Mouse (Mus musculus): ENCODE data around the gene Ank3. TPM values are rescaled to one million over a fixed set of nuclear protein-coding genes. Genes with fewer than 3 reads are reported as not detected.

Ank3 gene
- total and polyA plus RNA-seq, 2 experiments from 2014 or later, result 60.1 to 239 TPM

GRCm38 (mm10) chr10:69510392-69510791 lies 111.8 kb downstream of the Ank3 start:
- Histone ChIP-seq H3K27ac (no peak overlapping the region), H3K36me3 (ENCODE audit: insufficient read depth, low read length) (no peaks in the 10 kb centered on the region), H3K4me2 (ENCODE audit: low read depth, low read length) (no peak overlapping the region), H3K4me1 (ENCODE audit: insufficient read depth, low read length) (no peaks in the 10 kb centered on the region), H3K4me3 (ENCODE audit: low read length) (no peak overlapping the region), H3K27me3 (ENCODE audit: insufficient read depth, low read length) (no peaks in the 10 kb centered on the region), H3K9me3 (ENCODE audit: low read length) (no peaks in the 10 kb centered on the region), H3K9ac (replicated peaks; ENCODE audit: low read length) (no peak overlapping the region)
- no peak for TF ChIP-seq CTCF (IDR thresholded peaks at IDR 0.05; ENCODE audit: low read depth)
- DNase-seq (ENCODE audit: low spot score) (no peak), ATAC-seq (no peak)
- 79% methylated on average over 8 of the region's 8 CpGs for WGBS

- TF ChIP-seq CTCF (IDR thresholded peaks at IDR 0.05; ENCODE audit: low read depth), result no peak; the same call in 1 of the 2 replicates
- H3K27ac ChIP-seq, result no peak overlapping the region
- ATAC-seq (no peak), DNase-seq (ENCODE audit: low spot score) (no peak)
- H3K4me3 ChIP-seq (ENCODE audit: low read length), result no peak overlapping the region
- H3K9ac ChIP-seq (replicated peaks; ENCODE audit: low read length), result no peak overlapping the region
- no peak overlapping the region for H3K4me2 ChIP-seq (ENCODE audit: low read depth, low read length)
- H3K4me1 ChIP-seq (ENCODE audit: insufficient read depth, low read length), result no peaks in the 10 kb centered on the region
- no peaks in the 10 kb centered on the region for H3K9me3 ChIP-seq (ENCODE audit: low read length)
- no peaks in the 10 kb centered on the region for H3K27me3 ChIP-seq (ENCODE audit: insufficient read depth, low read length)
- 91% methylated on average over 1 of the region's 1 CpGs for WGBS
- no peaks in the 10 kb centered on the region for H3K36me3 ChIP-seq (ENCODE audit: insufficient read depth, low read length)
These were observed 112.7 kb downstream of the Ank3 start for GRCm38 (mm10) chr10:69511234-69511633.

GRCm38 (mm10) chr10:69521977-69522376 lies 123.4 kb downstream of the Ank3 start:
- Histone ChIP-seq H3K27me3 (ENCODE audit: insufficient read depth, low read length) (no peaks in the 10 kb centered on the region), H3K9ac (replicated peaks; ENCODE audit: low read length) (no peak overlapping the region), H3K9me3 (ENCODE audit: low read length) (no peaks in the 10 kb centered on the region), H3K36me3 (ENCODE audit: insufficient read depth, low read length) (no peaks in the 10 kb centered on the region), H3K4me2 (ENCODE audit: low read depth, low read length) (no peak overlapping the region), H3K4me1 (ENCODE audit: insufficient read depth, low read length) (no peaks in the 10 kb centered on the region), H3K27ac (no peak overlapping the region), H3K4me3 (ENCODE audit: low read length) (no peak overlapping the region)
- DNase-seq (ENCODE audit: low spot score) (no peak), ATAC-seq (no peak)
- 75% methylated on average over 4 of the region's 4 CpGs for WGBS
- no peak for TF ChIP-seq CTCF (IDR thresholded peaks at IDR 0.05; ENCODE audit: low read depth)

GRCm38 (mm10) chr10:69523202-69523601 lies 124.6 kb downstream of the Ank3 start:
- H3K27ac ChIP-seq, result no peak overlapping the region
- no peaks in the 10 kb centered on the region for H3K4me1 ChIP-seq (ENCODE audit: insufficient read depth, low read length)
- H3K27me3 ChIP-seq (ENCODE audit: insufficient read depth, low read length), result no peaks in the 10 kb centered on the region
- no peak overlapping the region for H3K4me2 ChIP-seq (ENCODE audit: low read depth, low read length)
- H3K36me3 ChIP-seq (ENCODE audit: insufficient read depth, low read length), result no peaks in the 10 kb centered on the region
- no peaks in the 10 kb centered on the region for H3K9me3 ChIP-seq (ENCODE audit: low read length)
- 80% methylated on average over 3 of the region's 3 CpGs for WGBS
- H3K9ac ChIP-seq (replicated peaks; ENCODE audit: low read length), result no peak overlapping the region
- TF ChIP-seq CTCF (IDR thresholded peaks at IDR 0.05; ENCODE audit: low read depth), result peak; percentile 38; the same call in 1 of the 2 replicates
- no peak overlapping the region for H3K4me3 ChIP-seq (ENCODE audit: low read length)
- DNase-seq (ENCODE audit: low spot score) (no peak), ATAC-seq (no peak)

GRCm38 (mm10) chr10:69527318-69527717 lies 128.7 kb downstream of the Ank3 start:
- H3K36me3 ChIP-seq (ENCODE audit: insufficient read depth, low read length), result no peaks in the 10 kb centered on the region
- no peak overlapping the region for H3K4me3 ChIP-seq (ENCODE audit: low read length)
- H3K9me3 ChIP-seq (ENCODE audit: low read length), result no peaks in the 10 kb centered on the region
- no peak overlapping the region for H3K27ac ChIP-seq
- H3K9ac ChIP-seq (replicated peaks; ENCODE audit: low read length), result no peak overlapping the region
- no peak for ATAC-seq
- TF ChIP-seq CTCF (IDR thresholded peaks at IDR 0.05; ENCODE audit: low read depth), result no peak
- no peaks in the 10 kb centered on the region for H3K4me1 ChIP-seq (ENCODE audit: insufficient read depth, low read length)
- H3K27me3 ChIP-seq (ENCODE audit: insufficient read depth, low read length), result no peaks in the 10 kb centered on the region
- no peak overlapping the region for H3K4me2 ChIP-seq (ENCODE audit: low read depth, low read length)
- DNase-seq (ENCODE audit: low spot score), result no peak
- 86% methylated on average over 10 of the region's 10 CpGs for WGBS

DNA sequence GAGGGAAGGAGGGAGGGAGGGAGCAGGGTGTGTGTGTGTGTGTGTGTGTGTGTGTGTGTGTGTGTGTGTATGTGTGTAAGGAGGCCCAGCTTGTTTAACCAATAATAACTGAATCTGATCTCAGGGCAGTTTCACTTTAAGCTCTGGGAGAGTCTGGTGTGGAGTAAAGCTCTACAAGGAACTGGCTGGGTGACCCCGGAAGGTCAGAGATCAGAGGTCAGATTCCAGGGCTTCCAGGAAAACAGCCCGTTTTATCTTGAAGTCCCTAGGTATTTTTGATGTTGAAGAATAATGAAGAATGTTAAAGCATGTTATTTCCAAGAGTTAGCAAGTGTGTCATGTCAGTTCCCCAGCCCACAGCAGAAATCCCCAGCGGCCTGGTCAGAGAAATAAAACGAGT lies 130.2 kb downstream of the Ank3 start:
- no peak for ATAC-seq
- 67% methylated on average over 4 of the region's 4 CpGs for WGBS
- H3K36me3 ChIP-seq (ENCODE audit: insufficient read depth, low read length), result no peaks in the 10 kb centered on the region
- no peak overlapping the region for H3K27ac ChIP-seq
- H3K4me3 ChIP-seq (ENCODE audit: low read length), result no peak overlapping the region
- no peak for TF ChIP-seq CTCF (IDR thresholded peaks at IDR 0.05; ENCODE audit: low read depth)
- H3K9me3 ChIP-seq (ENCODE audit: low read length), result no peaks in the 10 kb centered on the region
- no peak overlapping the region for H3K9ac ChIP-seq (replicated peaks; ENCODE audit: low read length)
- H3K4me2 ChIP-seq (ENCODE audit: low read depth, low read length), result no peak overlapping the region
- DNase-seq (ENCODE audit: low spot score), result no peak
- no peaks in the 10 kb centered on the region for H3K27me3 ChIP-seq (ENCODE audit: insufficient read depth, low read length)
- H3K4me1 ChIP-seq (ENCODE audit: insufficient read depth, low read length), result no peaks in the 10 kb centered on the region

DNA sequence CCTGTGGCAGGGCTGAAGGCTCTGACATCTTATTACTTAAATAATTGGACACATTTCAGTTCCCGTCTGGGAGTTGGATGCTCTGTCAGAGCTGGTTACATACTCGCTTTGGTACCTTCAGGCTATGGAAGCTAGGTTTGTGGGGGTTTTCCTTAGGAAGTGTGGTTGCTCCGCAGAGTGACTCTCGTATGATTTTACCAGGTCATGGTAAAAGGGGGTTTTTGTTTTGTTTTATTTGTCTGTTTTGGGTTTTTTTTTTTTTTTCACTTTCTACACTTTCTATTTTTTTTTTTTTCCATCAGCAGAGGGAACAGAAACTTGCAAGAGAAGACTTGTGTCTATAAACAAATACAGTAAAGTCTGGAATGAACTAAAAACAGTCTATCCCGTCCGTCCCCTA lies 131.8 kb downstream of the Ank3 start:
- 83% methylated on average over 6 of the region's 6 CpGs for WGBS
- H3K4me1 ChIP-seq (ENCODE audit: insufficient read depth, low read length), result no peaks in the 10 kb centered on the region
- no peak overlapping the region for H3K4me3 ChIP-seq (ENCODE audit: low read length)
- ATAC-seq (no peak), DNase-seq (ENCODE audit: low spot score) (no peak)
- no peak overlapping the region for H3K27ac ChIP-seq
- no peaks in the 10 kb centered on the region for H3K36me3 ChIP-seq (ENCODE audit: insufficient read depth, low read length)
- H3K4me2 ChIP-seq (ENCODE audit: low read depth, low read length), result no peak overlapping the region
- H3K9ac ChIP-seq (replicated peaks; ENCODE audit: low read length), result no peak overlapping the region
- H3K27me3 ChIP-seq (ENCODE audit: insufficient read depth, low read length), result no peaks in the 10 kb centered on the region
- no peak for TF ChIP-seq CTCF (IDR thresholded peaks at IDR 0.05; ENCODE audit: low read depth)
- no peaks in the 10 kb centered on the region for H3K9me3 ChIP-seq (ENCODE audit: low read length)
